Mouse (Mus musculus) neural tube, embryonic 13.5 days (tissue): Measurements from ENCODE around the gene Snta1. TPM values are rescaled to one million over a fixed set of nuclear protein-coding genes. Genes with fewer than 3 reads are reported as not detected.

ENCODE experiments used
- ATAC-seq: fragments of 200-750 bp; cut with Nextera tagmentation; 2 replicates; pipeline ENCODE4 v1.8.0; 2017; ENCODE audit warnings: low read depth, mild to moderate bottlenecking, moderate TSS enrichment, moderate library complexity
- H3K27ac ChIP-seq: fragments of 300-500 bp; sonication (generic); replicated peaks from 2 replicates; pipeline ENCODE4 v1.5.1; 2015; ENCODE audit warnings: moderate library complexity, mild to moderate bottlenecking, inconsistent platforms
- H3K27me3 ChIP-seq: fragments of 300-500 bp; sonication (generic); 2 replicates; pipeline ENCODE4 v1.6.1; 2015; ENCODE audit warnings: mild to moderate bottlenecking, inconsistent platforms
- H3K36me3 ChIP-seq: fragments of 300-500 bp; sonication (generic); 2 replicates; pipeline ENCODE4 v1.6.1; 2015; ENCODE audit warnings: mild to moderate bottlenecking, inconsistent platforms
- H3K4me1 ChIP-seq: fragments of 300-500 bp; sonication (generic); replicated peaks from 2 replicates; pipeline ENCODE4 v1.6.1; 2015; ENCODE audit warnings: inconsistent platforms
- H3K4me2 ChIP-seq: fragments of 300-500 bp; sonication (generic); 2 replicates; pipeline ENCODE4 v1.6.1; 2015; ENCODE audit warnings: inconsistent platforms, mild to moderate bottlenecking, moderate library complexity
- H3K4me3 ChIP-seq: fragments of 300-500 bp; sonication (generic); 2 replicates; pipeline ENCODE4 v1.5.1; 2015; ENCODE audit warnings: mild to moderate bottlenecking, inconsistent platforms
- H3K9ac ChIP-seq: fragments of 300-500 bp; sonication (generic); 2 replicates; pipeline ENCODE4 v1.6.1; 2015; ENCODE audit warnings: moderate library complexity, mild to moderate bottlenecking, inconsistent platforms
- H3K9me3 ChIP-seq: fragments of 300-500 bp; sonication (generic); 2 replicates; pipeline ENCODE4 v1.6.1; 2016; ENCODE audit warnings: inconsistent platforms
- WGBS: fragments of 180-500 bp; shearing (Covaris S2); methylation state at CpG from one replicate; pipeline ENCODE4 v1.1.7; 2015; 5-methylcytosine and 5-hydroxymethylcytosine counted together
- polyA plus RNA-seq: library from polyadenylated mRNA; unstranded; fragments of >200 nt; fragmentation: Nextera tagmentation; extraction: Ambion mirVana; gene quantifications from 2 replicates; pipeline ENCODE4 v1.2.1, GENCODE M21; 2015

The Snta1 gene
- polyA plus RNA-seq, 1 experiment from 2014 or later, result 7.7 TPM

- H3K4me3 ChIP-seq, result no peak overlapping the region
- H3K9me3 ChIP-seq, result no peaks in the 10 kb centered on the region
- no peak overlapping the region for H3K4me2 ChIP-seq
- no peaks in the 10 kb centered on the region for H3K27me3 ChIP-seq
- peaks cover 27% of the 10 kb centered on the region for H3K4me1 ChIP-seq
- ATAC-seq, result no peak
- no peaks in the 10 kb centered on the region for H3K36me3 ChIP-seq
- H3K9ac ChIP-seq, result no peak overlapping the region
- no peak overlapping the region for H3K27ac ChIP-seq
- WGBS, result 94% methylated on average over 7 of the region's 7 CpGs
Observed at GRCm38 (mm10) chr2:154434690-154435089, 26.8 kb upstream of the Snta1 start.

- no peak for ATAC-seq
- 57% methylated on average over 3 of the region's 3 CpGs for WGBS
- H3K4me3 ChIP-seq, result no peak overlapping the region
- H3K4me2 ChIP-seq, result no peak overlapping the region
- H3K36me3 ChIP-seq, result no peaks in the 10 kb centered on the region
- peaks cover 16% of the 10 kb centered on the region for H3K4me1 ChIP-seq
- H3K9ac ChIP-seq, result no peak overlapping the region
- H3K27me3 ChIP-seq, result no peaks in the 10 kb centered on the region
- 0 out of 2 replicates have a peak overlapping the region, but pooled peaks have one; percentile 14 for H3K27ac ChIP-seq
- no peaks in the 10 kb centered on the region for H3K9me3 ChIP-seq
Observed at GRCm38 (mm10) chr2:154433391-154433790, 25.5 kb upstream of the Snta1 start.

GRCm38 (mm10) chr2:154432696-154433095 is 24.8 kb upstream of the Snta1 start:
- H3K36me3 ChIP-seq, result no peaks in the 10 kb centered on the region
- H3K4me2 ChIP-seq, result no peak overlapping the region
- H3K4me1 ChIP-seq, result peaks cover 16% of the 10 kb centered on the region
- WGBS, result 57% methylated on average over 2 of the region's 2 CpGs
- no peak overlapping the region for H3K4me3 ChIP-seq
- H3K27me3 ChIP-seq, result no peaks in the 10 kb centered on the region
- H3K9me3 ChIP-seq, result no peaks in the 10 kb centered on the region
- no peak overlapping the region for H3K9ac ChIP-seq
- no peak overlapping the region for H3K27ac ChIP-seq
- ATAC-seq, result no peak

- no peaks in the 10 kb centered on the region for H3K27me3 ChIP-seq
- no peak overlapping the region for H3K4me2 ChIP-seq
- no peak overlapping the region for H3K27ac ChIP-seq
- H3K36me3 ChIP-seq, result no peaks in the 10 kb centered on the region
- peaks cover 27% of the 10 kb centered on the region for H3K4me1 ChIP-seq
- ATAC-seq, result no peak
- H3K9me3 ChIP-seq, result 0 out of 2 replicates have a peak, but pooled peaks cover under 1% of the 10 kb centered on the region
- no peak overlapping the region for H3K9ac ChIP-seq
- no peak overlapping the region for H3K4me3 ChIP-seq
- WGBS, result 97% methylated on average over 2 of the region's 2 CpGs
Observed at GRCm38 (mm10) chr2:154430566-154430965, 22.7 kb upstream of the Snta1 start.

- peak; percentile 29 for ATAC-seq
- Histone ChIP-seq H3K9ac (peak overlapping the region; percentile 27), H3K4me3 (no peak overlapping the region), H3K27me3 (no peaks in the 10 kb centered on the region), H3K27ac (peak overlapping the region; percentile 91), H3K9me3 (0 out of 2 replicates have a peak, but pooled peaks cover 4% of the 10 kb centered on the region), H3K4me2 (peak overlapping the region; percentile 31), H3K4me1 (peaks cover 27% of the 10 kb centered on the region), H3K36me3 (no peaks in the 10 kb centered on the region)
- WGBS, result 12% methylated on average over 17 of the region's 17 CpGs
Observed at GRCm38 (mm10) chr2:154427853-154428360, 20.0 kb upstream of the Snta1 start.

GRCm38 (mm10) chr2:154426905-154427852 is 19.3 kb upstream of the Snta1 start:
- Histone ChIP-seq H3K4me3 (peak overlapping the region; percentile 37), H3K4me2 (peak overlapping the region; percentile 60), H3K9ac (peak overlapping the region; percentile 70), H3K36me3 (no peaks in the 10 kb centered on the region), H3K27ac (peak overlapping the region; percentile 91), H3K27me3 (no peaks in the 10 kb centered on the region), H3K9me3 (0 out of 2 replicates have a peak, but pooled peaks cover 4% of the 10 kb centered on the region), H3K4me1 (peaks cover 27% of the 10 kb centered on the region)
- peak; percentile 25; the same call in 1 of the 2 replicates for ATAC-seq
- 25% methylated on average over 11 of the region's 11 CpGs for WGBS

- Histone ChIP-seq H3K4me2 (peak overlapping the region; percentile 60), H3K4me3 (peak overlapping the region; percentile 37), H3K9ac (peak overlapping the region; percentile 70), H3K27ac (peak overlapping the region; percentile 91), H3K36me3 (no peaks in the 10 kb centered on the region), H3K27me3 (no peaks in the 10 kb centered on the region), H3K4me1 (peaks cover 32% of the 10 kb centered on the region), H3K9me3 (0 out of 2 replicates have a peak, but pooled peaks cover 4% of the 10 kb centered on the region)
- ATAC-seq, result peak; percentile 86
- WGBS, result 1% methylated on average over 25 of the region's 25 CpGs
Observed at GRCm38 (mm10) chr2:154426188-154426904, 18.4 kb upstream of the Snta1 start.

- H3K4me1 ChIP-seq, result peaks cover 41% of the 10 kb centered on the region
- H3K36me3 ChIP-seq, result no peaks in the 10 kb centered on the region
- H3K4me3 ChIP-seq, result no peak overlapping the region
- peak overlapping the region; percentile 91 for H3K27ac ChIP-seq
- H3K9ac ChIP-seq, result no peak overlapping the region
- WGBS, result 82% methylated on average over 3 of the region's 3 CpGs
- H3K27me3 ChIP-seq, result no peaks in the 10 kb centered on the region
- H3K9me3 ChIP-seq, result 0 out of 2 replicates have a peak, but pooled peaks cover 4% of the 10 kb centered on the region
- no peak overlapping the region for H3K4me2 ChIP-seq
- ATAC-seq, result no peak
Observed at GRCm38 (mm10) chr2:154425522-154425921, 17.6 kb upstream of the Snta1 start.

- H3K4me3 ChIP-seq, result no peak overlapping the region
- no peak for ATAC-seq
- H3K27me3 ChIP-seq, result no peaks in the 10 kb centered on the region
- H3K9me3 ChIP-seq, result 0 out of 2 replicates have a peak, but pooled peaks cover 4% of the 10 kb centered on the region
- H3K4me2 ChIP-seq, result no peak overlapping the region
- H3K36me3 ChIP-seq, result no peaks in the 10 kb centered on the region
- WGBS, result 91% methylated on average over 2 of the region's 2 CpGs
- no peak overlapping the region for H3K27ac ChIP-seq
- peaks cover 48% of the 10 kb centered on the region for H3K4me1 ChIP-seq
- no peak overlapping the region for H3K9ac ChIP-seq
Observed at GRCm38 (mm10) chr2:154423548-154423947, 15.6 kb upstream of the Snta1 start.

GRCm38 (mm10) chr2:154422181-154422580 is 14.3 kb upstream of the Snta1 start:
- Histone ChIP-seq H3K4me2 (no peak overlapping the region), H3K27me3 (no peaks in the 10 kb centered on the region), H3K27ac (peak overlapping the region; percentile 80; the same call in 1 of the 2 replicates), H3K9ac (no peak overlapping the region), H3K4me3 (no peak overlapping the region), H3K9me3 (0 out of 2 replicates have a peak, but pooled peaks cover 4% of the 10 kb centered on the region), H3K4me1 (peaks cover 34% of the 10 kb centered on the region), H3K36me3 (no peaks in the 10 kb centered on the region)
- 74% methylated on average over 5 of the region's 5 CpGs for WGBS
- no peak for ATAC-seq

GRCm38 (mm10) chr2:154420942-154421731 is 13.2 kb upstream of the Snta1 start:
- H3K27ac ChIP-seq, result peak overlapping the region; percentile 80
- 0 out of 2 replicates have a peak, but pooled peaks cover 4% of the 10 kb centered on the region for H3K9me3 ChIP-seq
- H3K4me1 ChIP-seq, result peaks cover 24% of the 10 kb centered on the region
- H3K27me3 ChIP-seq, result no peaks in the 10 kb centered on the region
- H3K4me2 ChIP-seq, result 0 out of 2 replicates have a peak overlapping the region, but pooled peaks have one; percentile 5
- H3K4me3 ChIP-seq, result no peak overlapping the region
- no peaks in the 10 kb centered on the region for H3K36me3 ChIP-seq
- H3K9ac ChIP-seq, result 0 out of 2 replicates have a peak overlapping the region, but pooled peaks have one; percentile 34
- peak; percentile 85 for ATAC-seq
- WGBS, result 18% methylated on average over 7 of the region's 7 CpGs
